Mouse (Mus musculus) lung, postnatal 4 days (tissue): ENCODE results near the gene Taf1d.
"Not testable (repeated sequence)": the region's sequence is repeated elsewhere in the genome, so short reads cannot be mapped to it uniquely, and the experiment has no call there.

ENCODE experiments used
- DNase-seq, 2 experiments: peaks; one replicate each; pipeline ENCODE4 v3.0.0; 2021

The Taf1d gene

DNA sequence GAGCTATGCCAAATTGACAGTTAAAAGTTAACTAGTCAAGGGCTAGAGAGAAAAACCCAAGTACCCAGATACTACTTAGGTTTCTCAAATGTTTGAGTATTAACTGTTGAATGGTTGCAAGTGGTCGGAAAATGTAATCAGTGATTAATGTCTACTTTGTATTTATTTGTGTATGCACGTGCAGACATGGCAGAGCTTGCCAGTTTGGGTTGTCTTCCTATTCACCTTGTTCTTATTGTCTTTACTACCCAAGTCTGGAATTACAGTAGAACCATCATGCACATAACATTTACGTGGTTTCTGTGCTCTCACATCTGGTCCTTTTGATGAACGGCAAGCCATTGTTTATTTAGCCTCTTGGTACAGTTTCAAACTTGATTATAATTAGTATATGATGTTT is 3.4 kb downstream of the Taf1d start:
- DNase-seq, result no peak

DNA sequence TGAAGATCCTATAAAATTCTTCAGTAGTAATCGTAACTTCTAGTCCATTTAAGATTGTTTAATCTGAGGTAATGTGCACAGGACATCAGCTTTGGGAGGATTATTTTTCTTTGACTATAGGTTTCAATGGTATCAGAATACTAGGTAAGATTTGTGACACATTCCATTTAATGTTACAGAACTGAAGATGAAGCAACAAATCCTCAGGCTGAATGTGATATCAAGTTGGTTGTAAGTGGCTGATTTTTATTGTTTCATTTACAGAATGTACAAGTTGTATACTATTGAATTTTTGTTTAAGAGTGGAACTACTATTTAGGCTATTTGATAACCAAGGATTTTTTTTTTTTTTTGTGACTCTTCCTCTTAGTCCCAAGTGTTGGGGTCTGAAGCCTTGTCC is 4.2 kb downstream of the Taf1d start:
- no peak for DNase-seq

DNA sequence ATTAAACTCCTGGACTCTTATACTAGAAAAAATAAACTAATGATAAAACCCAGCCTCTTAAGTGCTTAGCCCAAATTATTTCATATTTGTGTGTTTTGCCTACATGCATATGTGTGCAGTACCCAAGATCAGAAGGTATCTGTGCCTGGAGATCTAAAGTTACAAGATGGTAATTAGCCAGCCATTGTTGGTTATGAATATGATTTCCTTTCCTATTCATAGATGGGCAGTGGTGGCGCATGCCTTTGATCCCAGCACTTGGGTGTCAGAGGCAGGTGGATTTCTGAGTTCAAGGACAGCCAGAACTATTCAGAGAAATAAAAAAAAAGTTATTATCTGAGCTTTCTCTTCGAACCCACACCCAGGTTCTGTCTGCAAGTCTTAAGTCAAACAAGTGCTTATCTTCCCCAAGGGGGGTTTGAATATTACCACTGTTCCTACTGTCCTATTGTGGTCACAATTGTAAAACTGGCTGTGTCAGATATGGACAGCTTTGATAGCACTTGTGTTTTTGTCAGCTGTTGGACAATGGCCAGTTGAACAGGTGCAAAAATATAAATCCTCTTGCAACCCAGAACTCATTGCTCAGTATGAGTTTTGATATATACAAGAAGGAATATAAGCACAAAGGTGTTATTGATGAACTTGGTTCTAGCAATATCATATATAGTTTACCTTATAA is 6.2 kb downstream of the Taf1d start:
- no peak for DNase-seq

GRCm38 (mm10) chr9:15313633-15314032 is 7.6 kb downstream of the Taf1d start:
- DNase-seq, result no peak

DNA sequence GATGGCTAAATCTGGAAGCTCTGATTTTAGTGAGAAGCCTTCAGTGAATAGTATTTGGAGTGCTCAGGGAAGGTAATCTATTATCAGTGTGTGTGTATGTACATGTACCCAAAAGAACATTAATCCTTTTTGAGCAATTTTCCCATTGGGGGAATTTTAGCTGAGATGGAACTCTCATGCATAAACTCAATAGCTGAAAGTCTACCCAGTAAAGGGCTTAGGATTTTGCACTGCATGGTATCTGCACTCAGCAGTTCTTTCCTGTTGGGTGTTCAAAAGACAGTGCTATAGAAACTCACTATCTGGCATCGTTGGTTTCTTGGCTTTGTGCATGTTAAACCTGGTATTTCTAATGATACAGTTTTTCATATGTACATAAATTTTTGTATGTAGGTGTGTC is 8.6 kb downstream of the Taf1d start:
- no peak for DNase-seq

- not testable (repeated sequence) for DNase-seq
Observed at GRCm38 (mm10) chr9:15316296-15316695, 10.3 kb downstream of the Taf1d start.

GRCm38 (mm10) chr9:15317223-15318169 is 11.5 kb downstream of the Taf1d start:
- no peak for DNase-seq

DNA sequence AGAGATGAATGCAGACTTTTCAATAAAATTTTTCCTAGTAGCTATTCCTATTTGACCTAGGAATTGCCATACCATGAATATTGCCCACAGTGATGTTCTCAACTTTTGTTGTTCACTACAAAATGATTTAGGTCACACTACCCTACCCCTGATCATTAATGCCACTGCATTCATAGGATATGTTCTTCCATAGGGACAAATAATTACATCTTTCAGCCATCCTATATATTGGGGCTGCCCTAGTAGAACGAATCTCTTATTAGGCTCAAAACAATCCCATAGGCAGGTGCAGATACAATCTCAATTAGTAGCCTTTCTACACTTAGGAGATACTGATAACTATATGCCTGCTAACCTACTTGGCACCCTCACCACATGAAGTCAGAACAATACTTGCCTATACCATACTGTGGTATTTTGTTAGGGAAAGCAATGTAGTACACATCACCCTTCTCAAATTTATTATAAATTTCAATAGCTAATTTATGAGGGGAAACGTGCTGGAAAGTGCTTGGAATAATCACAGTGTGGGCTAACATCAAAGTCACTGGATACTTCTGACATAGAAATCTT is 12.2 kb downstream of the Taf1d start:
- no peak for DNase-seq

DNA sequence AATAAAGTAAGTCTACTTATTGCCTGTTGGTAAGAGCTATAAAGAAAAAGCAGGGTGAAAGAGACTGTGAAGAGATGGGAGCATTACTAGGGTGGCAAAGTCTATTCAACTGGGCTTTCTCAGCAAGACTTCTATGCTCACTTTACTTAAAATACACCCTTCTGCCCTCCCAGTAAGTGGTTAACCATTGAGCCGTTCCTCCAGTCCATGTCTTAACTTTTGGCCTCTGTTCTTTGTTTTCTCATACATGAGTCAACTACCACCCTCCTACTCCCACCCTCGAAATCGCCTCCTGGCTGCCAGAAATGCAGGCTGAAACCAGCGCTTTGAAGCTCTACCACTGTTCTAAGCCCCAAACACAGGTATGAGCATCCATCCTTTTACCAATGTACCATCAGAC is 31.8 kb downstream of the Taf1d start:
- DNase-seq, result no peak

DNA sequence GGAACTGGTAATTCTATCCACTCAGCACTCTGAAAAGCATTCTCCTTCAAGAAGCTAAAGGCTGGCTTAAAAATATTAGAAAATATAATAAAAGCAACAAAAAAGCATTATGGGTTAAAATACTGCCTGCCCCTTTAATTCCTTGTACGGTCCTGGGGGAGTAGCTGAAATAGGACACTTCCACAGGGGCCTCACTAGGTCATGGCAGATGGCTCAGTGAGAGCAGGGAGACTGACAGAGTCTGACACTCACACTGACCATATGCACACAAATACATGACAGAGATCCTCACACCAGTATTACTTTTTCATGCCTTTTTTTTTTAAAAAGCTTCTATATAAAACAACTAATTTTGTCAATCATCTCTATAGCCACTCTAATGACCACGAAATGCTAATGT is 43.9 kb downstream of the Taf1d start:
- no peak for DNase-seq

DNA sequence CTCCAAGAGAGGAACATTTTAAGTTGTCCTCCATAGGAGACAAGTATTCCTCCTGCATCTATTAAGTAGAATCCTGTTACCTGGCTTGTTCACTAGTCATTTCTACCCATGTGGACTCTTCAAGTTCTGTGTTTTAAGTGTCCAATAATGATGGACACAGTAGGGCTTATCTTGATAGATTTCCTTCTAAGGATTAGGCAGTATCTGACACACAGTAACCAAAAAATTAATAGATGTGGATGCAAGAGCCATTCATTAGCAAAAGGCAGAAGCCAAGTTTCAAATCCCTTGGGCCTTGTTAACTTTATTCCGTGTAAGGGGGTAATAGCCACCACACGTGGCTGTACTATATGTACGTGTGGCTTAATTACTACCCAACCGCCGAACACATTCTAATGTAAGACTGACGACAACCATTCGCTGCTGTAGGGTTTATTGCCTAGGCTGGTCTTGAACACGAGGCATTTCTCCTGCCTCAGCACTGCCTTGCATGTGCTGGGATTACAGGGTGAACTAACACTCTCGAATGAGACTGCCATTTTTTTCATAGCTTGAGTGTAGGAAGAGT is 51.0 kb downstream of the Taf1d start:
- DNase-seq, result no peak

GRCm38 (mm10) chr9:15357484-15358275 is 51.7 kb downstream of the Taf1d start, which contains the start of gene Cep295:
Gene Cep295 (minus strand): TSS chr9:15357788.
- peak; percentile 98 for DNase-seq

GRCm38 (mm10) chr9:15364843-15365242 is 58.8 kb downstream of the Taf1d start:
- no peak for DNase-seq

DNA sequence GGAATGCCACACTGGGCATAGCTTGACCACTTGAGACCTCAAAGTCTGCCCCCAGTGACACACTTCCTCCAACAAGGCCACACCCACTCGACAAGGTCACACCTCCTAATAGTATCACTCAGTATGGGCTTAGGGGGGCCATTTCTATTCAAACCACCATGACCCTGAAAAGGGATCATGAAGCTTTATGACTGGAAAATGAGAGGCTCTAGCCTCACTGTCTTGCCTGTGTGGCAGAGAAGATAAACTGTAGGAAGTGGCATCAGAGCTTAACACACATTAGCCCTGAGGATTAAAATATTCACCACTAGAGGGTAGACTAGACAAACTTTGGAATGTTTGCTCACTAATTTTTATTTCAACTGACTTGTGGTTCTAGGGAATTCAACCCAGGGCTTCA is 59.8 kb downstream of the Taf1d start:
- peak in 1 of 2 experiments; percentile 4 for DNase-seq

GRCm38 (mm10) chr9:15366260-15366659 is 60.2 kb downstream of the Taf1d start:
- no peak for DNase-seq
